Mouse (Mus musculus): ENCODE data around the gene Gm5269.

The Gm5269 gene

DNA sequence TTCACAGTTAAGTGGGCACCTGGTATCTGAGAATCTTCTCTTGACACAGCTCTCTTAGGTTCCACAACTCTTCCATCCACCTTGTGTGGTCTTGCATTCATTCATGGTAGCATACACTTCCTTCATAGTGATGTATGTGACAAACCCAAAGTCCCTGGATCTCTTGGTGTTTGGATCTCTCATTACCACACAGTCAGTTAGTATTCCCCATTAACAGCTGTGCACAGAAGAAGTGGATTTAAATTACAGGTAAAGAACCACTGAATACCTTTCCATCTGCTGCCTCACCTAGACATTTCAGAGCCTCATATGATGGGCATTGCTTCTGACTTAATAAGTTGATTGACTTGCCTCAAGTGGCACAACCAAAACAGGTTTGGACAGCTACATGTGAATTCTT lies at the start of gene Gm5269:
TSS of gene Gm5269 (minus strand) at position 101 of the 400 bp plus-strand sequence.
- no peak for DNase-seq (ENCODE audit: low spot score in 2 of 2)

DNA sequence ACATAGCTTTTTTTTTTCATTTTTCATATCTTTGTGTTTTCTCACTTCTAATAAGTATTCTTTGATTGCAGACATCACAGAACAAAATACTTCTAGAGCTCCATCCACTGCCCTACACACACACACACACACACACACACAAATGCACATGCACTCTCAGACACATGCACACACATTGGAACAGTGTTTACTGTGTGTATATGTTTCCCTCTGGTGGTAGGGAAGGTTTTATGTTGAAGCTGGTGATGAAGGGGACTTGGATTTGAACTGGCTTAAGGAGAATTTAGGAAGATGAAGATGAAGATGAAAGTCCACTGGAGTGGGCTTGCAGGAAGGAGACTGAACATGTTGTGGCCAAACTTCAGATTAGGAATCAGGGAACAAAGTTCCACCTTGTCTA lies 41.1 kb upstream of the Gm5269 start:
- DNase-seq (ENCODE audit: low spot score in 2 of 2) = no peak

- no peak for DNase-seq (ENCODE audit: low spot score in 2 of 2)
These were observed 36.8 kb upstream of the Gm5269 start for GRCm38 (mm10) chr1:45926911-45927310.

DNA sequence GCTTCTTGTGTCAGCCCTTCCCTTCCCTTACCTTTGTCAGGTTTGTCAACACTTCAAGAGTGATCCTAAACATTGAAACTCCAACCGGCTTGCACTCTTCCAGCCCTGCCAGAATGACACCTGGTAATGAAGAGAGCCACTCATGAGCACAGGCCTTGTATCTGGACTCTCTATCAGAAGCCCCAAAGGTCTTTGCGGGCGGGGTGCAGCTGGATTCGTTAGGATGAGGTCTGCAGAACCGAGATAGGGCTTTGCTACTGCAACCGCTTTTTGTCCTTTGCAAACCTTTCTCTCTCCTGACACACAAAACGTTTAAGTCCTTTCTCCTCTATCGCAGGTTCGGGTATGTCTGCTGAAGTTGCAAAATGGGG lies 36.3 kb upstream of the Gm5269 start, which contains the start of gene Slc40a1:
TSS of gene Slc40a1 (minus strand) at position 131 of the 371 bp plus-strand sequence.
- DNase-seq (ENCODE audit: low spot score in 2 of 2) = no peak

- peak; percentile 31 to 50 for DNase-seq (ENCODE audit: low spot score in 2 of 2)
These were observed 35.7 kb upstream of the Gm5269 start for GRCm38 (mm10) chr1:45925500-45926392.

DNA sequence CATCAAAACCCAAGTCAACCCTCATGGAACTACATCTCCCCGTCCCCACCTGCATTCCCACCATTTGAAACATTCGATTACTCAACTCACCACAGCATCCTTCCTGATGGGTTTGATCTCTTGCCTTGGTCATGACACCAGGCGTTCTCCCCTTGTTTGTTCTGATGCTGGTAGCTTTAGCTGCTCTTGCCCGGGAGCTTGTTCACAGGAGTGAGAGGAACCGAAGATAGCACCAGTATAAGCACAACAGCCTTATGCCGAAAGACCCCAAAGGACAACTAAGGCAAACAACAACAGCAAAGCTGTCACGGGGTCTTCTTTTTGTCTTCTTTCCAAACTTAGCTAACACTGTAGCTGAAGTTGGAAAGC lies 35.0 kb upstream of the Gm5269 start:
- no peak for DNase-seq (ENCODE audit: low spot score in 2 of 2)

DNA sequence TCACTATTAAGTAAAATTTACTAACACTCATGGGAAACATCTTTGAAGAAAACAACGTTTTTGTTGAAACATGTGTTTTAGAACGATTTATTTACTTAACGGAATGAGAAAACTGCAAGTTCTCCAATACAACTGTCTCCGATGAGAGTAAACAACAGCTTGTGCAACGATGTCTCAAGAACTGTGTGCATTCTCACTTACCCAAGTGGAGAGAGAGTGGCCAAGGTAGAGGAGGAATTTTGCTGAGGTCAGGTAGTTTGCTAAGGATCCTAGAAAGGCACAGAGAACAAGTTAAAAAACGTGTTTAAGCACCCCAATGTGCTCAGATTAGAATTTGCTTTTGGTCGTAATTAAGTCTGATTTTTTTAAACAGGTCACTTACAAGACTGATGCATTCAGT lies 34.4 kb upstream of the Gm5269 start:
- no peak for DNase-seq (ENCODE audit: low spot score in 2 of 2)

DNA sequence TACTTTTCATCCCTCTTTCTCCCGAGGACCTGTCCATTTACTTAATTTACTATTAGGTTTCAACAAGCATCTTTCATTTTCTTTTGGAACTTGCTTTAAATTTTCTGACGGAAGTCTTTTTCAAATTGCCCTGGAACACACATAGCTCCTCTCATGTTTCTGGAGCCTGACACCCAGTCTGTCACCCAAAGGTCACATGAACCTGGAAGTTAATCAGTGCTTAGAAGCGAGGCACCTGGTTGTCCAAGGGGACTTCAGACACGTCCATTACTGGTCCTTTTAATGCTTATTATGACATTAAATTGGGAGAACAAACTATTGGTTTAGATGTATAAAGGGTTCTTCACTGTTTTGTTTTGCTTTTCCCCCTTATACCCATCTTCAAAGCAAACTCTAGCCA lies 33.2 kb upstream of the Gm5269 start:
- DNase-seq (ENCODE audit: low spot score in 2 of 2) = no peak

DNA sequence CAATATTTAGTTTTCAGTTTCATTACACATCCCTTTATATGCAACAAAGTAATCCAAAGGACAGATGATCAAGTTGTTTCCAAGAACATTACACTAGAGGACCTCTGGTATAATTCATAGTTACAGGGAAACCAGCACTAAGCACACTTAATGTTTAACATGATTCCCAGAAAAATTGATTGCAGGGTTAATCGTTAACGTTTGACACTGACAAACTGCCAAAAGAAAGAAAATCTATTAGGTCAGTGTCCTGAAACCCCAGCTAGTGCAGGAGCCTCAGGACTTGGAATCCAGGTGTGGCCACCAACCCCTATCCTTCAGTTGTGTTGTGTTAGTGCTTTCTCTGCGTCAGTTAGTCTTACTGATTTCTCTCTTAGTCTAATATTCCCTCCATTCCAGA lies 30.6 kb upstream of the Gm5269 start:
- DNase-seq (ENCODE audit: low spot score in 2 of 2) = no peak

- no peak for DNase-seq (ENCODE audit: low spot score in 2 of 2)
These were observed 29.7 kb upstream of the Gm5269 start for GRCm38 (mm10) chr1:45919752-45920151.

DNA sequence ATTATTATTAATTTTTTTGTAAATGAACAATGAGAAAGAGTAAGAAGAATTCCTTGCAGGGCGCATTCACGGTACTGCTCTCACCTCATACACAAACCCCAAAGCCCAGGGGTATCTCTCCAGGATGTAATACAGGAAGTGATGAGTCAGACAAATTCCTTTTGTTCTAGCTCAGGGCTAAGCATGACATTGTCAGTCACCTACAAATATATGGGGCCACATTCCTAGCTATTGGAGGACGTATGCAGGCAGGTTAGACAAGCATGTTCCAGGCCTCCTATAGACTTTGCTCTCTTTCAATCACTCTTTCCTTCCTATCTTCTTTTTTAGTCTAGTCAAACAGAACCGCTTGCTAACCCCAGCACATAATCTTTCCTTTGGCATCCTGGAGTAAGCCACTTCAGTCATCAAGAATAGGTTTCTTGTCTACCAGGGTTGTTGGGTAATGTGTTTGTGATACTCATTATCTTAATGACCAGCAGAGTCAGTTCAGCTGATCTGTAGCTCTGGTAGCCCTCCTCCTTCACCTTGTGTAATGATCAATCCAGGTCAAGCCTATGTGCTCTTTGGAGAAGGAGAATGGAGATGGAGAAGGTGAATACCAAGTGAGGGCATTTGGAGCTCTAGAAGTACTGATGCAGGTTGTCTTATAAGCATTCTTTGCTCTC lies 27.2 kb upstream of the Gm5269 start:
- no peak for DNase-seq (ENCODE audit: low spot score in 2 of 2)

DNA sequence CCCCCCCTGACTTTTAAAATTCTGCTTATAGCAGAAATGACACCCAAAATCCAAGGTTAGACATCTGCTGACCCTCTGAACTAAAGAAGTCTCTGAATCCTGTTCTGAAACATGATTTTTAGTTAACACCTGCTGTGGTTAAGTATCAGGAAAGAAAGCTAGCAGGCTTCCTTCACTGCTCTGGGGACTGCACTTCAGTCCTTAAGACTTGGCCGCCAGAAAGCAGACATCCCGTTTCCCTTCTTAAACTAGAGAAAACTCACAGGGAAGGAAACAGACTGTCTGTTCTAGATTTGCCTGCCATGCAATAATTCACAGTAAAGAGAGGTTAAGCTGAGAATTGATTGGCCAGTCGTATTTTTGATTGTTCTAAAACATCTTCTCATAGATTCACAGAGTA lies 26.1 kb upstream of the Gm5269 start:
- DNase-seq (ENCODE audit: low spot score in 2 of 2) = no peak

- DNase-seq (ENCODE audit: low spot score in 2 of 2) = no peak
These were observed 24.2 kb upstream of the Gm5269 start for GRCm38 (mm10) chr1:45914236-45914635.

- no peak for DNase-seq (ENCODE audit: low spot score in 2 of 2)
These were observed 15.2 kb upstream of the Gm5269 start for GRCm38 (mm10) chr1:45905107-45905821.

GRCm38 (mm10) chr1:45904161-45904560 lies 14.1 kb upstream of the Gm5269 start:
- no peak for DNase-seq (ENCODE audit: low spot score in 2 of 2)

GRCm38 (mm10) chr1:45898044-45898443 lies 8.0 kb upstream of the Gm5269 start:
- DNase-seq (ENCODE audit: low spot score in 2 of 2) = no peak

DNA sequence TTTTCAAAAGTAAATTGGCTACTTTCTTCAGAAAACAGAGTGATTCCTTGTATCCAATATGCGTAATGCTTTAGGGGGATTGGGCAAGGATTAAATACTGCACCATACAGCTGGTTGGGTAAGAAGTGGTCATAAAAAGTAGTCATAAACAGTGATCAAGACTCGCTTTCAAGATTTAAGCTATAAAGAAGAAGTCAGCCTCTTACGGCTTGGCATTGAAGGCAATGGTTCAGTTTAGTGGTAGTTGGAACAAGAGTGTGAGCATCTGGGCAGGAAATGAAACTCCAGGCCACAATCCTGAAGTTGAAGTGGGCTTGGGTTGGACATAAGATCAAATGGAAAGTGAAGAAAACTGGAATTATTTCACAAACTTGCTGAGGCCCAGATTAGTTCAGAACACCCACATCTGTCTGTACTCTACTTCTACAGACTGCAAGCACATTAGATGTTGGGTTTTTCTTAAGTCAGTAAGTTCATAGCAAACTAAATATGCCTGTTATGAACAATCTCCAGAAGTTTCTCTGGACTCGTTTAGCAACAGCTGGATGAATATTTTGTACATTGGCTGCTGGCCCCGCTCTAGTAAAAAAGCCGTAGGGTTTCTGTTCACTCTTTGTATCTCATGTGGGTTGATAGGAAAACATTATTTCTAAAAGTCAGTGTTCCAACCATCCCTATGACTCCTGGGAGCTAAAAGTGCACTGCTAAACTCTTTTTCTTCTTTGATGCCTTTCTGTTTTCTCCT lies 4.3 kb upstream of the Gm5269 start:
- no peak for DNase-seq (ENCODE audit: low spot score in 2 of 2)

GRCm38 (mm10) chr1:45891986-45892385 lies 1.9 kb upstream of the Gm5269 start:
- no peak for DNase-seq (ENCODE audit: low spot score in 2 of 2)

GRCm38 (mm10) chr1:45886800-45887199 lies 3.3 kb downstream of the Gm5269 start:
- DNase-seq (ENCODE audit: low spot score in 2 of 2) = no peak

DNA sequence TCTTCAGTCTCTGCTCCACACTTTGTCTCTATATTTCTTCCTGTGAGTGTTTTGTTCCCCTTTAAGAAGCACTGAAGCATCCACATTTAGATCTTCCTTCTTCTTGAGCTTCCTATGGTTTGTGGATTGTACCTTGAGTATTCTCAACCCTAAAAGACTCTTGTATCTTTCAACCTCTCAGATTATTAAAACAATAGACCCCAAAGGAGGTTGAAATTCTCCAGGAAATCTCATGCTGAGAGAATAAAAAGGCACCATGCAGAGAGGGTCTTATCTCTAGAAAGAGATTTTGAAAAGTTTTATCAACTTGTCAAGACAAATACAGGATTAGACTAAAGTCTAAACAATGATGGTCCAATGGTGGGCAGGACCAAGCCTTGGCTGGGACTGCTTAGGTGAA lies 6.7 kb downstream of the Gm5269 start:
- DNase-seq (ENCODE audit: low spot score in 2 of 2) = no peak

DNA sequence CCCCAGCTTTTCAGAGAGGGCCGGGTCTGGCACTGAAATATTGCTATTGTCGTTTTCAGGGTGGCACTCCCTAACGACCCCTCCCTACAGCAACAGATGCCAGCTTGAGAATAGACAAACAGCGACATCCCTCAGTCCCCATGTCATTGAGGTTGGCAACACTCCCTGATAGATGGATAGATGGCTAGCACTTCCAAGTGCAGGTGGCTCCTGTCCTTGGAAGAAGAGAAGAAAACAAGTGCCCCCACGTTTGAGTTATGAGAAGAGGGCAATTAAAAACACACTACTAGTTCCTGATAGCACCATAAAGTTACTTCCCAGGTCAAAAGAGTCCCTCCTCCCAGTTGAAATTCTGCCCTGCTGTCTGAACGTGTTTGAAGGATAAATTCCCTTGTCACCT lies 8.0 kb downstream of the Gm5269 start:
- DNase-seq (ENCODE audit: low spot score in 2 of 2) = no peak
